In the genomic region with DNA sequence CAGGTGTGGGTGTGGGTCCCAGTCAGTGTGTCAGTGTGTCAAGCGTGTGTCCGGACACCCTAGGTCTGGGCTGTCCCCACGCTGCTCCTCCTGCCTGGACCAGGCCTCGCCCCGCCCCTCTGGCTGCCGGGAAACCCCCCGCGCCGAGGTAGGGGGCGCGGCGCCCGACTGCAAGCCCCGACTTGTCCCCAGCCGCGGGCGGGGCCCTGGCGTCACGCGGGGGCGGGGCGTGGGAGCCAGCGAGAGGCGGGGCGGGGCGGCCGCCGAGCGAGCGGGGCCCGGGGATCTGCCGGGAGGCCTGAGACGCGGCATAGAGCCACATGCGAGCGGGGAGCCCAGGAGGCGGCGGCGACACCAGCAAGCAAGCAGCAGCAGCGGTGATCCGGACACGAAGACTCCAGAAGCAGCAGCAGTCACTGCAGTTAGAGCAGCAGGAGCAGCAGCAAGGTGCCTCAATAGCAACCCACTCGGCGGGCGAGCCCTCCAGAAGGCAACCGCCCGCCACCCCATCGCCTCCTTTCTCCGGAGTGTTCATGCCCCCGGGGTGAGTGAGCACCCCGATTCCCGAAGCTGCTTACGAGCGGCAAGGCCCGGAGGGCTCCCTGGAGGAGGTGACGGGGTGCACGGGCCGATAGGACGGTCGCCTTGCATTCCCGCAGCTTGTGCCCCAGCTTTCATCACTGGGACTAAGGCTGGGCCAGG, we compare ENCODE assay signal across 8 mouse cellular contexts. TPM values are rescaled to one million over a fixed set of nuclear protein-coding genes. Genes with fewer than 3 reads are reported as not detected.
DNase-seq lines count a peak whose midpoint lies in the region; ATAC-seq and TF ChIP-seq lines count a peak whose summit lies in the region.

No protein-coding gene starts in this region.

- H3K27me3 ChIP-seq in heart, embryonic 14.5 days (ENCODE audit: control insufficient read depth, insufficient read depth, low read length) = no peaks in the 10 kb centered on the region
- H3K27me3 ChIP-seq in liver, postnatal 0 days (ENCODE audit: insufficient read depth, low read length) = peaks cover 2% of the 10 kb centered on the region; the same call in 1 of the 2 replicates
- H3K27me3 ChIP-seq in neural tube, embryonic 12.5 days (replicated peaks) = 0 out of 2 replicates have a peak, but pooled peaks cover 3% of the 10 kb centered on the region

- peak overlapping the region; percentile 97 for H3K9ac ChIP-seq in heart, embryonic 14.5 days (ENCODE audit: low read length)
- peak overlapping the region; percentile 95 for H3K9ac ChIP-seq in liver, postnatal 0 days (replicated peaks)
- H3K9ac ChIP-seq in neural tube, embryonic 12.5 days = peak overlapping the region; percentile 66

- H3K4me1 ChIP-seq in heart, embryonic 14.5 days (ENCODE audit: control insufficient read depth in 2 of 2, insufficient read depth in 2 of 2, low read length in 2 of 2) = peaks cover 16 to 33% of the 10 kb centered on the region in 2 experiments
- peaks cover 44% of the 10 kb centered on the region for H3K4me1 ChIP-seq in liver, postnatal 0 days (ENCODE audit: insufficient read depth)
- peaks cover 52% of the 10 kb centered on the region for H3K4me1 ChIP-seq in neural tube, embryonic 12.5 days

- ATAC-seq in erythroid progenitor cell, adult 5-6 weeks (replicated peaks; ENCODE audit: low FRiP score, poor library complexity, severe bottlenecking) = peak; percentile 62
- peak; percentile 33 for ATAC-seq in heart, embryonic 14.5 days (ENCODE audit: insufficient number of reproducible peaks, insufficient read depth, low FRiP score, low read depth)
- ATAC-seq in liver, postnatal 0 days = peak; percentile 63
- ATAC-seq in neural tube, embryonic 12.5 days (ENCODE audit: low FRiP score, low read depth) = peak; percentile 14

- no peak; the same call in 1 of the 2 replicates for TF ChIP-seq EP300 in liver, postnatal 0 days (IDR thresholded peaks at IDR 0.05; ENCODE audit: low read depth)

- peak overlapping the region; percentile 90 to 94 for H3K4me3 ChIP-seq in heart, embryonic 14.5 days (ENCODE audit: control insufficient read depth in 1 of 2, insufficient read depth in 1 of 2, low read depth in 1 of 2, low read length in 2 of 2)
- peak overlapping the region; percentile 81 for H3K4me3 ChIP-seq in liver, postnatal 0 days (ENCODE audit: low read depth, low read length)
- peak overlapping the region; percentile 80 for H3K4me3 ChIP-seq in neural tube, embryonic 12.5 days

- H3K9me3 ChIP-seq in heart, embryonic 14.5 days (ENCODE audit: control insufficient read depth, low read length) = no peaks in the 10 kb centered on the region
- no peaks in the 10 kb centered on the region for H3K9me3 ChIP-seq in liver, postnatal 0 days (ENCODE audit: low read length)
- no peaks in the 10 kb centered on the region for H3K9me3 ChIP-seq in neural tube, embryonic 12.5 days

- no peak for TF ChIP-seq CTCF in liver, postnatal 0 days (IDR thresholded peaks at IDR 0.05; ENCODE audit: low read depth)

- no peaks in the 10 kb centered on the region for H3K36me3 ChIP-seq in heart, embryonic 14.5 days (ENCODE audit: control insufficient read depth, insufficient read depth, low read length)
- H3K36me3 ChIP-seq in liver, postnatal 0 days (replicated peaks; ENCODE audit: insufficient read depth, low read length) = no peaks in the 10 kb centered on the region
- no peaks in the 10 kb centered on the region for H3K36me3 ChIP-seq in neural tube, embryonic 12.5 days

- DNase-seq in CD8-positive naive resting alpha-beta T cell, adult 2 months (ENCODE audit: low read depth in 2 of 2, low spot score in 2 of 2) = peak; percentile 77 to 84
- peak; percentile 72 for DNase-seq in c-Kit-negative CD71-positive TER-119-positive erythroid progenitor cells, embryonic 14.5 days (ENCODE audit: low read depth, low spot score)
- peak; percentile 96 for DNase-seq in kidney, postnatal 10 days
- DNase-seq in liver, postnatal 0 days = peak; percentile 93
- peak; percentile 93 for DNase-seq in testis, postnatal 10 days (ENCODE audit: low spot score)

- peak overlapping the region; percentile 98 for H3K4me2 ChIP-seq in heart, embryonic 14.5 days (ENCODE audit: low read length)
- peak overlapping the region; percentile 100 for H3K4me2 ChIP-seq in liver, postnatal 0 days (ENCODE audit: low read depth, low read length)
- H3K4me2 ChIP-seq in neural tube, embryonic 12.5 days (replicated peaks) = peak overlapping the region; percentile 99

- WGBS in heart, embryonic 14.5 days = under 1% methylated on average over 60 of the region's 61 CpGs
- WGBS in liver, postnatal 0 days (ENCODE audit: insufficient replicate concordance) = under 1% methylated on average over 53 of the region's 61 CpGs
- under 1% methylated on average over 61 of the region's 61 CpGs for WGBS in neural tube, embryonic 12.5 days

- H3K27ac ChIP-seq in heart, embryonic 14.5 days (replicated peaks in 1 of 2; ENCODE audit: control insufficient read depth in 1 of 2, insufficient read depth in 1 of 2, low read depth in 2 of 2, low read length in 2 of 2) = peak overlapping the region; percentile 65 to 99
- H3K27ac ChIP-seq in liver, postnatal 0 days (ENCODE audit: low read depth) = peak overlapping the region; percentile 99
- 0 out of 2 replicates have a peak overlapping the region, but pooled peaks have one; percentile 37 for H3K27ac ChIP-seq in neural tube, embryonic 12.5 days

RNA-seq across cellular contexts. Expression of a gene that starts 1.3 kb away (rescaled TPM):
- 0.42 and 3.2 TPM in 2 replicates for total RNA-seq in erythroid progenitor cell, adult 5-6 weeks (2015; ENCODE audit: low replicate concordance)
- 0.76 and 2.6 TPM in 2 replicates for total RNA-seq in erythroid progenitor cell, adult 5-6 weeks (2017; ENCODE audit: low replicate concordance)
- 3.8 and 5.2 TPM in 2 replicates for polyA plus RNA-seq in heart, embryonic 14.5 days (2014; fragmentation: Nextera tagmentation; extraction: Ambion mirVana)
- 3.7 and 4.1 TPM in 2 replicates for polyA plus RNA-seq in liver, postnatal 0 days (2015; fragmentation: Nextera tagmentation; extraction: Ambion mirVana)
- 22.7 and 25.0 TPM in 2 replicates for polyA plus RNA-seq in neural tube, embryonic 12.5 days (2016; fragmentation: Nextera tagmentation; extraction: Ambion mirVana)

RNA-seq across cellular contexts. Expression of a gene that starts 22.9 kb away (rescaled TPM):
- 15.1 and 25.6 TPM in 2 replicates for total RNA-seq in erythroid progenitor cell, adult 5-6 weeks (2015; ENCODE audit: low replicate concordance)
- total RNA-seq in erythroid progenitor cell, adult 5-6 weeks (2017; ENCODE audit: low replicate concordance) = 27.7 and 39.5 TPM in 2 replicates
- polyA plus RNA-seq in heart, embryonic 14.5 days (2014; fragmentation: Nextera tagmentation; extraction: Ambion mirVana) = 10.6 and 11.2 TPM in 2 replicates
- 5.7 and 8.8 TPM in 2 replicates for polyA plus RNA-seq in liver, postnatal 0 days (2015; fragmentation: Nextera tagmentation; extraction: Ambion mirVana)
- polyA plus RNA-seq in neural tube, embryonic 12.5 days (2016; fragmentation: Nextera tagmentation; extraction: Ambion mirVana) = 47.7 and 49.5 TPM in 2 replicates

RNA-seq across cellular contexts. Expression of a gene that starts 36.1 kb away (rescaled TPM):
- total RNA-seq in erythroid progenitor cell, adult 5-6 weeks (2015; ENCODE audit: low replicate concordance) = 6.8 and 9.6 TPM in 2 replicates
- total RNA-seq in erythroid progenitor cell, adult 5-6 weeks (2017; ENCODE audit: low replicate concordance) = 16.3 and 19.3 TPM in 2 replicates
- 9.9 and 11.7 TPM in 2 replicates for polyA plus RNA-seq in heart, embryonic 14.5 days (2014; fragmentation: Nextera tagmentation; extraction: Ambion mirVana)
- polyA plus RNA-seq in liver, postnatal 0 days (2015; fragmentation: Nextera tagmentation; extraction: Ambion mirVana) = 7.5 and 8.4 TPM in 2 replicates
- polyA plus RNA-seq in neural tube, embryonic 12.5 days (2016; fragmentation: Nextera tagmentation; extraction: Ambion mirVana) = 27.0 and 28.5 TPM in 2 replicates

RNA-seq across cellular contexts. Expression of a gene that starts 50.1 kb away (rescaled TPM):
- 5.4 and 8.0 TPM in 2 replicates for total RNA-seq in erythroid progenitor cell, adult 5-6 weeks (2015; ENCODE audit: low replicate concordance)
- total RNA-seq in erythroid progenitor cell, adult 5-6 weeks (2017; ENCODE audit: low replicate concordance) = 2.3 and 5.0 TPM in 2 replicates
- polyA plus RNA-seq in heart, embryonic 14.5 days (2014; fragmentation: Nextera tagmentation; extraction: Ambion mirVana) = 3.3 and 3.7 TPM in 2 replicates
- polyA plus RNA-seq in liver, postnatal 0 days (2015; fragmentation: Nextera tagmentation; extraction: Ambion mirVana) = 5.5 and 6.9 TPM in 2 replicates
- 0.87 and 1.2 TPM in 2 replicates for polyA plus RNA-seq in neural tube, embryonic 12.5 days (2016; fragmentation: Nextera tagmentation; extraction: Ambion mirVana)

Comparison
In these comparisons a context has a peak if more than half of its experiments do, and no peak if none do; other contexts are left out.
1. Peak in every context shown above with its lines: DNase-seq, ATAC-seq, H3K4me3 ChIP-seq and H3K27ac ChIP-seq.
2. H3K27ac ChIP-seq: peak in every context shown above with its lines; median percentile 99 in liver, postnatal 0 days; 82 in heart, embryonic 14.5 days; 37 in neural tube, embryonic 12.5 days.